Mouse (Mus musculus): Measurements from ENCODE around the gene Ccm2l. TPM values are rescaled to one million over a fixed set of nuclear protein-coding genes. Genes with fewer than 3 reads are reported as not detected.

Ccm2l gene
- total RNA-seq, 2 experiments from 2014 or later, result 0.21 to 11.6 TPM

DNA sequence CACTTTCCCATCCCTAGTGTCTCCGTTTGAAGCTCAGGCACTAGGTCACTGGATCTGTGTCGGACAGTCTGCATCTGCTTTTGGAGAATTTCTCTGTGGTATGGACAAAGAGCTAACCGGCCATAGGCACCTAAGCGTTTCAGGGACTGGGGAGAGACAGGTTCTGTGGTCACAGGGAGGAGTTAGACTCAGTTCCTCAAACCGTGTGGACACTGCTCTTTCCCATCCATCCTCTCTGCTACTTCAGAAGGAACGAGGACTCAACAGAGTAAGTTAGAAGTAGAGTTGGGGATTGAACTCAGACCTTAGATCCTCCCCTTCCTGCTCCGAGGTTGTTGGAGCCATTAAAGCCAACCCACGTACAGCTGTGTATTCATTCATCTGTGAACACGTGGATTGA is 14.2 kb upstream of the Ccm2l start:
- peak; percentile 66 for ATAC-seq (replicated peaks; ENCODE audit: poor library complexity, severe bottlenecking)

DNA sequence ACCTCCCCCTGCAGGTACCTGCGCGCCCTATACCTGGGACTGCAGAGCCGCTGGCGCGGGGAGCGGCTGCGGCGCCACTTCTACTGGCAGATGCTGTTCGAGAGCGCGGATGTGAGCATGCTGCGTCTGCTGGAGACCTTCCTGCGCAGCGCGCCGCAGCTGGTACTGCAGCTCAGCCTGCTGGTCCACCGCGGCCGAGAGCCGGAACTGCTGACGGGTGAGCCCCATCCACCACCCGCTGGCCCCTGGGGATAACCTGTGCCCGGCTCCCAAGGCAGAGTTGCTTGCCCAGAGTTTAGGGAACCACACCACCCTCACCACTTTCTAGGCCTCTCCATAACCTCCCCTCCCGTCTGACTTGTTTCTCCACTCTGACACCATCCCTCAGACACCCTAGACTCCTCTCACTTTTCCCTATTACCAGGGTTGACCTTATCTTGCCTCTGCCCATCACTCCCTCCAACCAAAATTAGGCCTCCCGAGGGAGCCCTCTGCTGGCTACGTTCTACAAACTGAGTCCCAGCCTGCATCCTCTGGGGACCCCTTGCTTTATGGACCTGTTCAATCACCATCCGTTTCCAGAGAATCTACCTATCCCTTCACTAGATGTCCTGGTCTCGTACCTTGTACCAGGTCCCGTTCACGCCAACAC is 12.9 kb upstream of the Ccm2l start:
- ATAC-seq (replicated peaks; ENCODE audit: poor library complexity, severe bottlenecking), result peak; percentile 38

DNA sequence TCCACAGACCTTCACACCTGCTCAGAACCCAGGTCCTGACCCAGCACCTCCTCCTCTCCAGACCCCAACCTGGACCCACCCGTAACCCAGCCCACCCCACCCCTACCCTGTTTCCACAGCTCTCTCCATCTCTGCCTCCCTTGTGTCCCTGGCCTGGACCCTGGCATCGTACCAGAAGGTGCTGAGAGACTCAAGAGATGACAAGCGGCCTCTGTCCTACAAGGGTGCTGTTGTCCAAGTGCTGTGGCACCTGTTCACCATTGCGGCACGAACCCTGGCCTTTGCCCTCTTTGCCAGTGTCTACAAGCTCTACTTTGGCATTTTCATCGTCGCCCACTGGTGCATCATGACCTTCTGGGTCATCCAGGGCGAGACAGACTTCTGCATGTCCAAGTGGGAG is 11.9 kb upstream of the Ccm2l start:
- ATAC-seq (replicated peaks; ENCODE audit: poor library complexity, severe bottlenecking), result no peak

DNA sequence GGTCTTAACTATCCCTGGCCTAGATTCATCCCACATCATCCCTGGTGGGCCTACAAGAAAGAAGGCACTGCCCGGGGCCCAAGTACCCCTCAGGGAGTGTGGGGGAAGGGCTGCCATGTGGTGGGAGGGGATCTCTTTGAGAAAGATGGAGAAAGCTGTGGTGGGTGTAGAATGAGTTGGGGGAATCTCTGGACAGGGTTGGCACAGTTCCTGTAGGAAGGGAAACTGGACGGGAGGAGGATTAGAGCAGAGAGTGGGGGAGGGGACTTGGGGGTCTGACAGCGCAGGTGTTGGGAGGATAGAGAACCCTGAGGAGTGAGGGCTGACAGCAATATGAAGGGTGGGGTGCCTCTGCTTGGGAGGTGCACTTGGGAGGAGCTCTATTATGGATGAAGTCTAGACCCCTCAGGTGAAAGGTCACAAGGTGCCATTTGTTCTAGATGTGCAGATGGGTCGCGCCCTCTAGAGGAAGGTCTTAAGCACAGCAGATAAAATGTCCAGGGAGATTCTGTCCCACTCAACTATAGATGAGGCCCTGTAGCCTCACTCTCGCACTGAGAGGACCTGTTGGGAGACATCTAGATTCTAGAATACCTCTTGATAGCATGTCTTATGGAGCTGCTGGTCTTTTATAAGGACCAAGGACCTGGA is 10.4 kb upstream of the Ccm2l start:
- no peak for ATAC-seq (replicated peaks; ENCODE audit: poor library complexity, severe bottlenecking)

DNA sequence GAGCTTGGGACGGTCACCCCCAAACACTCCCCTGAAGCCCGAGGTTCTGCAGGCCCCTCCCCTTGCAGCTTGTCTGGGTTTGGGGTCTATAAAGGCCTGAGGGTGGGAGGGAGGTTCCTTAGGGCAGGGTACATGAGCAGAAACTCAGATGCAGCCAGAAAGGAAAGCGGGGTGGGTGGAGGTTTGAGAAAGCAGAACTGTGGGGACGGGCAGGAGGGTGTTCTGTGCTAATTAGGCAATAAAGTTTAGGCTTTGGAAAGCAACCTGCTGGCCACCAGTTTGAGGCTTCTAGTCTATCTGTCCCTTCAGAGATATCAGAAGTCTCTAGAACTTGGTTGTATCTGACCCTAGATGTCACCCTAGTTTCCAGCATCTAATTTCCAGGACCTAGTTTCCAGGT is 7.4 kb upstream of the Ccm2l start:
- ATAC-seq (replicated peaks; ENCODE audit: poor library complexity, severe bottlenecking), result peak; percentile 72

DNA sequence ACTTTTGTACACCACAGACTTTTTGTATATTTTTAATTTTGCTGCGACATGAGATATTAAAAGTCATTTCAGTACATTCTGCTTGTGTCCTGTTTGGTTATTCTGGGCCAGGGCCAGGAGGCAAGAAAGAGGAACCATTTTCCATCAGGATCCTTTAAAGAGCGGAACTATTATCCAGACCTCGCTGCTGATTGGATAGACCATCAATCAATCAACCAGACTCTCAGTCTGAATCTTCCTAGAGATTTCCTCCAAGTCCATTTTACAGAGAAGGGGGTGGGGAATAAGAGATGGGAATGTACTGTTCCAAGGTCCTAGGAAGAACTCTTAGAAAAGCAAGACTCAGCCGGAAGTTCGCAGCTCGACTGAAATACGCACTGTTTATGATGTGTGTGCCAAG is 5.5 kb upstream of the Ccm2l start:
- no peak for ATAC-seq (replicated peaks; ENCODE audit: poor library complexity, severe bottlenecking)

DNA sequence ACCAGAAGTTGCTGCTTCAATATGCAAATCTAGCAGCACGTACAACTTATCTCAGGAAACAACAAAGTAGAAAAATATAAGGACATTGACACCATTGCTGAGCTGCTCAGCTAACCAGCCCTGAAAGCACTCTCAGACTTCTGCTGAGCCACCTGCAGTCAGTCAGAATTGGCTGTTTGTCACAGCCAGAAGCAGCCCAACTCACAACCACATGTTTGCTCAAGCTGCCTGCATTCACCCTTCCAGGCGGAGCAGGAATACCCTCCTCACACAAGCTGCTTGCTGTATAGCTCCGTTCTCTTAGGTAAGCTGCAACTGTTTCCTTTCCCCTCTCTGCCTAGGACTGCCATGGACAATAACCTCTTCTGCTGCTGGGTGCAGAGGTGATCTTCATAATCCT is 2.4 kb upstream of the Ccm2l start:
- ATAC-seq (replicated peaks; ENCODE audit: poor library complexity, severe bottlenecking), result 0 out of 2 replicates have a peak, but pooled peaks have one; percentile 4

DNA sequence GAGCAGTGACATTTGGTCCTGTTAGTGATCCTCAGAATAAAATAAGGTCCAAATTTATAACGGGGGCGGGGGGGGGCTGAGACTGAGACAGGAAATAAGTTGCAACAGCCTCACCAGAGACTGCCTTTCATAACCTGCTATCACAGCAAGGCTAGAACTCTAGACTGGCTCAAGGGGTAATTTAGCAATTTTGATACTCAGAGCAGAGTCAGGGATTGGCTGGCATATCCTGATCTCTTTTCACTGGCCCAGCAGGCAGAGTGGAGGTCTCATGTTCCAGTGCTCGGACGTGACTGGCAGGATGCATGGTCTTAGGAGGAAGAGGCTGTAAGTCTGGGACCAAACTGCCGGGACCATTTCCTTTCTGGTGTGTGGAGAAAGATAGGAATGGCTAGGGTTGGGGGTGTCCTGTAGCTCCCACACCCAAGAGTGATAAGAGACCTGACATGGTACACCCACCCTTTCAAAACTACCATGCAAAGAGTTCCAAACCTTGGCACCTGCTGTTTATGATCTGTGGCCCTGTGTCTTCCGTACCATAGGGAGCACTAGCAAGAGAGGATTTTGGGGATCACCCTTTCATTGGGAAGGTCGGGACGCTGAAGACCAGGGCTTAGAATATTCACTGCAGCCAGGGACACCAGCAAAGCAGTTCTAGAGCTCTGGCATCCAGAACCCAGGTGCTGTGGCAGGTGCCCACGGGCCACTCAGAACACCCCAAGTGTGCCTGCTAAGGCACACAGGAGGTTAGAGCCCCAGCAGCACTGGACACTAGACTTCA is 1.4 kb upstream of the Ccm2l start:
- ATAC-seq (replicated peaks; ENCODE audit: poor library complexity, severe bottlenecking), result peak; percentile 66

DNA sequence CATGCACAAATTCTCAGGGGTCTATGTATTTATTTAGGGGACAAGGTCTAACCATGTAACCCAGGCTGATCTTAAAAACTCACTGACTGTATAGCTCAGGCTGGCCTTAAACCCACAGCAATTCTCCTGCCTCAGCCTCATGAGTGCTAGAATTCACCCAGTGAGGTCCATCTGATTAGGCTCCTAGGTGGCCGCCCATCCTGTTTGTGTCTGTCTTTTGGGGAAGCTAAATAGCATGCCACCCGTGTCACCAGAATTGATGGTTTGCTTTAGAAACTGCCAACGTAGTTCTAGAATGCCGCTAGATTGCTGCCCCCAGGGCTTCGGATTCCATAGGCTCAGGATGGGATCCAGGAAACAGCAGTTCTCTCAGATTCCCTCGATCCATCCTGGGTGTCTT is 1.2 kb downstream of the Ccm2l start:
- no peak for ATAC-seq (replicated peaks; ENCODE audit: poor library complexity, severe bottlenecking)

DNA sequence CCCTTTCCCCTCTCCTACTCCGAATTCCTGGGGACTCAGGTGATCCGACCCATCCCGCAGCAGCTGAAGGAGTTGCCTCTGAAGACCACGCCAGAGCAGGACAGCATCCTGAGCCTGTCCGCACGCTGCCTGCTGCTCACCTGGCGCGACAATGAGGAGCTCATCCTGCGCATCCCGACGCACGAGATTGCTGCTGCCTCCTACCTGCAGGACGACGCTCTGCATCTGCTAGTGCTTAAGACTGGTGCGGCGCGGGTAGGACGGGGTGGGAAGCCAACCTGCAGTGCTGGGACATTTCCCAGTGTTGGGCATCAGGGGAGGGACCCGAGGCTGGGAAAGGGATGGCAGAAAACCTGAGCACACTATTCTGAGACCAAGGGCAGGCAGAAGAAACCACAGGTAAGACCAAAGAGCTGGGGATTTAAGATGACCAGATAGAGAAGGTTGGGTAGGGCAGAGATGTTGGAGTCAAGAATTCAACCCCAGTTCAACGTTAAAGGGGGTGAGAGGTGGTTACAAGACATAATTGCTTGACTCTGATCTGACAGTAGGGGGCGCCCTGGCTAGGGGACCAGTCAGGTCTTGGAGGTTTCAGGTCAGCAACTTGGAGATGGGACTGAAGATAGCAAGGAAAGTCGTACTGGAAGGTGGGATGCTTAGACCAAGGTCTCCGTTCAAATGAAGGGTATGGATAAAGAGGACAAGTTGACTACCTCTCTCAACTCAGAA is 5.2 kb downstream of the Ccm2l start:
- no peak for ATAC-seq (replicated peaks; ENCODE audit: poor library complexity, severe bottlenecking)

DNA sequence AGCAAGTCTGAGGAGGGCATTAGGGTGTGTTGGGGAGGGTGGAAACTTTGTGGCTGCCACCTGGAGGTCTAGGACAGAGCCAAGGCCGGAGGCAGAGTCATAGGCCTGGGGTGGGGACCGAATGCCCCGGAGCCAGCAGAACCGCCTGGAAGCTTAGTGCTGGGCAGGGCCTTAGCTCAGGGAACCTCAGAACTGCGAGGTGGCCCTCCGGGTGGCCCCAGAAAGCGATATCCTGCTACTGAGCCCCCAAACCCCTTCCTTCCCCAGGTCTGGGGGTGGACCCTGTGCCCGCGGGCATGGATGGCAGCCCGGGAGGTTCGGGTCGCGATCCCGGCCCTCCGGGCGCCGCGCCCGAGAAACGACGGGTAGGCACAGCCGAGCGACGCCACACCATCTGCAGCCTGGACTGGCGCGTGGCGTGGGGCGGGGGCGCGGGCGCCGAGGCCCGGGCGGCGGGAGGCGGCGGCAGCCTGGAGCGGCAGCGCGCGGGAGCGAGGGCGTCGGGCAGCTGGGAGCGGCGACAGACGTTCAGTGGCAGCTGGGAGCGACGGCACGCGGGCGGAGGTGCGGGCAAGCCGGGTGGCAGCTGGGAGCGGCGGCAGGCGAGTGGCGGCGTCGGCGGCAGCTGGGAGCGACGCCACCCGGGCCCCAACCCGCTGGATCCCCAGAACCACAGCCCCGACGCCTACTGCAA is 5.9 kb downstream of the Ccm2l start:
- no peak for ATAC-seq (replicated peaks; ENCODE audit: poor library complexity, severe bottlenecking)

DNA sequence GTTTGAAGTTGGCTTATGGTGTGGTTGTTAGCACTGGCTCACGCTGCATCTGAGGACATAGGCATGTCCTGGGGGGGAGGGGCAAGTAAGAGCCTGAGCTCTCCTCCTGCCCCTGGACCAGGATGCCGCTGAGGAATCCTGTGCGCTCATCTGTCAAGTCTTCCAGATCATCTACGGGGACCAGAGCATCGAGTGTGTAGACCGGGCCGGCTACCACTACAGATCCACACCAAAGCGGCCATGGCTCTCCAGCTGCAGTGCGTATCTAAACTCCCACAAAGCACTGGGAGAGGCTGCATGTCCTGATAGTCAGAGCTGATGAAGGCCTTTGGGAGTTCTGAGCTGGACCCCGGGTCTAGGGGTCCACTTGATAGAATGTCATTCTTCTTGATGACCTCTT is 8.9 kb downstream of the Ccm2l start:
- no peak for ATAC-seq (replicated peaks; ENCODE audit: poor library complexity, severe bottlenecking)

DNA sequence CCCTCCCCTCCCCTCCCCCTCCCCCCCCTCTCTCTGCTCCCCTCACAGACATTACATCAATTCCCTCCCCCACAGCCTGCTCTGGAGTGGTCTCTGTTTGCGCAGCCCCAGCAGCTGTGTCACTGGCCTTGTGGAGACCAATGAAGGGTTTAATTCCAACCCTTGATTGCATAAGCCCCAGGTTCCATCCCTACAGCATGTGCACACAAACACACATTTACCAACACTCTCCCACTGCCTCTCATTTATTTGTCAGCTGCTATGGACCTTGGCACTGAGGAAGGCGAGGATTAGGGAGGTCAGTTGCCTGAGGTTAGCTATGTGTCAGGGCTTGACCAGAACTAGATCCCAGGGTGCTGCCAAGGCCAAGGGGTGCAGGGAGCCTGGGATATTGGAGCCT is 10.2 kb downstream of the Ccm2l start:
- peak; percentile 85 for ATAC-seq (replicated peaks; ENCODE audit: poor library complexity, severe bottlenecking)

DNA sequence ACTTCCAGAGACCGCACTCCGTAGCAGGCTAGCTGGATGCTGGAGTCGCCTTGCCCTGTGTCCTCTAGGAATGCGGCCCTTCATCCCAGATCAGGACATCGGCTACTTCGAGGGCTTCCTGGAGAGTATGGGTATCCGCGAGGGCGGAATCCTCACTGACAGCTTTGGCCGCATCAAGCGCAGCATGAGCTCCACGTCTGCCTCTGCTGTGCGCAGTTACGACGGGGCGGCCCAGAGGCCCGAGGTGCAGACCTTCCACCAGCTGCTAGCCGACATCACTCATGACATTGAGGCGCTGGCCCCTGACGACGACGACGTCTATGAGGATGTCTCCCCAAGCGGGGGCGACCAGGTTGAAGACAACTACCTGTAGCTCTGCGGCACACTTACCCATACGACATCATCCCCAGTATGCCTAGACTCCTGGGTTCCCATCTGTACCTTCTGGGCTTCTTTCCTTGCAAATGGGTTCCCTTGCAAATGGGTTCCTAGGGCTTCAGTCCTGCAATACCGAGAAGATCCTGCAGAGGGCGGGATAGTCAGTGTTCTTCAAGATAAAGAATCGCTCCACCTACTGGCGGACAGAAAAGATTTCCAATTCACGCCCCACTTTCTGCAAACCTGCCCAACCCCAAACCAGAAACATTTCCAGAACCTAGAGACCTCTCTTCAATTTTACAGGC is 15.2 kb downstream of the Ccm2l start:
- peak; percentile 34 for ATAC-seq (replicated peaks; ENCODE audit: poor library complexity, severe bottlenecking)

DNA sequence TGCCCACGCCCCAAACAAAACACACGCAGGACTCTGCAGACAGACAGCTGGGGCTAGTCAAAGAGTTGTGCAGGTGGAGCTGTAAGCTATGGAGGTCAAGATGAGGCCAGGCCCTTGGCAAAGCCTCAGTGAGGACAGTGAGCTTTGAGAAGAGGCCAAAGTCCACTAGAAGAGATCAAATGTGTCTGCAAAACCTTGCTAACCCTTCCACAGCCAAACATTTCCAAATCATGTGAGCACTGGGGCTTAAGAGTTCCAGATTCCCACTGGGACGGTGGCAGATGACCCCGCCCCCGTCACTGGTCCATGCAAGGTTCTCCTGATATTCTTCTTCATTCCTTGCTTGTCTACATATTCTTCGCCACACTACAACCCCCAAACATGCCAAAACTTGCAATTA is 16.1 kb downstream of the Ccm2l start:
- ATAC-seq (replicated peaks; ENCODE audit: poor library complexity, severe bottlenecking), result no peak

DNA sequence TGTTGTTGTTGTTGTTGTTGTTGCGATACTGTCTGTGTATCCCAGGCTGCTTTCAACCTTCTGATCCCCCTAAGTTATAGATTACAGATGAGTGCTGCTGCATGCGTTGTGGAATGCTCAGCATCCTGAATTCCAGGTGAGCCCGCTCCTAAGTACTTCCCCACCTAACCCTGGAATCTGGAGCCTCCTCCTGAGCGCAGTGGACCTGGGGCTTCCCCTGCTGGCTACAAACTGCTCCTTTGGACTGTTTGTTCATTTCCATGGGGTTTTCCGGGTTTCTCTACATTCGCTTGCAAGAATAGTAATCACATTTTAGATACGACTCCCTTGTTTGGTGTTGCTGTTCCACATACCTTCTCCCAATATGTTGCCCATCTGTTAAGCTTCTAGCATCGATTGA is 17.5 kb downstream of the Ccm2l start:
- no peak for ATAC-seq (replicated peaks; ENCODE audit: poor library complexity, severe bottlenecking)

DNA sequence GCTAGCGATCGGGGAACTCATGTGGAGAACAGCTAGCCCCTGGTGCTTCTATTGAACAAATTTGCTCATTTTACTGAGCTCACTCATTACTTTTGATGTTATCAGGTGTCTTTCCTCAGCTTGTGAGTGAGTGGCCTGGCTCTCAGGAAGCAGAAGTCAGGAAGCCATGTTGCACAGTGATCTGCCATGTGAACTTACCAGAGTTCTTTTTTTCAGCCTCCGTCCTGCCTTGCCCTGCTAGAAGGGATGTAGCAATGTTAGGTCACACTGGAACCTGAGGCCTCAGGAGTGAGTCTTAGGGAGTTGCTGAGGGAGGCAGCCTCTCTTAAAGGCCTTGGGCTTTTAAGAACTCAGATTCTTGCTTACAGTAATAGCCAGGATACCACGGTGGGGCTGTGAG is 18.1 kb downstream of the Ccm2l start:
- peak; percentile 48; the same call in 1 of the 2 replicates for ATAC-seq (replicated peaks; ENCODE audit: poor library complexity, severe bottlenecking)

DNA sequence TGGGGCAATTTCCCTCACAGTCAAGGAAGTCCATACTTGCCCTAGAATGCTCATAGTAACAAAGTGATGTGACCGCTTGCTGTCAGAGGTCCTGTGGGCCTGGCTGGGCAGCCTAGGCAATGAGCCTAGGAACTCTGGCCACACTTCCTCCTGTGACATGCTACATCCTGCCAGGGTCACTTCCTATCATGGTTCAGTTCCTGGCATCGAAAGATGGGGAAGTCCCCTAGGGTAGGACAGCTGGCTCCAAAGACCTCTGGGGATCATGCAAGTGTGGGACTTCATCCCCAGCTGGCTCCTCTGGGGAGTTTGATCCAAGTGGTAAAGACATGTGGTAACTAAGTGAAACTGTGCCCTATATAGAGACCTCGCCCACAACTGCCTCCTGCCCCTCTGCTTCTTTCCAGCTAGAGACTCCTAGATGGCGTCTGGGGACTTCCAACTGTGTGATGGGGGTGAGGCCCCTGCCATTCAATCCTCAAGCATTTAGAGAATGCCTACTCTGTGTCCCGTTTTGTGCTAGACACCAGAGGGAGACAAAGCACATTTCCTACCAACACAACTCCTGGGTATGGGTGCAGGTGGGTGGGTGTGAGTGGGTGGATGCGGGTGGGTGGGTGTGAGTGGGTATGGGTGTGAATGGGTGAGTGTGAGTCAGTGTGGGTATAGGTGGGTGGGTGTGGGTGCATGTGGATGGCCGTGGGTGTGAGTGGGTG is 18.7 kb downstream of the Ccm2l start:
- ATAC-seq (replicated peaks; ENCODE audit: poor library complexity, severe bottlenecking), result peak; percentile 93

DNA sequence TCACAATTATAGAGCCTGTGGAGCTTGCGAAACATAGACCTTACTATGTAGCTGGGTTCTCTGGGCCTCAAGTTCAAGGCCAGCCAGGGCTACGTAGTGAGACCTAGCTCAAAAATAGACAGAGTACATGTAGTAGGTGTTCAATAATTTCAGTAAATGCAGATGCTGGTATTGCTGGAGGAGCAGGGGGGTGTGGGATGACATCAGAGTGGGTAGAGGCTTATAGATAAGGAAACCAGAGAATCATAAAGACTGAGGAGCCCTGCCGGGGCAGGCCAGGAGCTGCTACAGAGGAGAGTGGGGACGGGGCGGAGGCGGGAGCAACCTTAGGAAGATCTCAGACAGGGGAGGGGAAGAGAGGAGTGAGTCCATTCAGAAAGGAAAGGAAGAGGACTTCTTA is 19.8 kb downstream of the Ccm2l start:
- ATAC-seq (replicated peaks; ENCODE audit: poor library complexity, severe bottlenecking), result no peak
